Mouse (Mus musculus): ENCODE measurements around the gene Ccdc141.

DNA sequence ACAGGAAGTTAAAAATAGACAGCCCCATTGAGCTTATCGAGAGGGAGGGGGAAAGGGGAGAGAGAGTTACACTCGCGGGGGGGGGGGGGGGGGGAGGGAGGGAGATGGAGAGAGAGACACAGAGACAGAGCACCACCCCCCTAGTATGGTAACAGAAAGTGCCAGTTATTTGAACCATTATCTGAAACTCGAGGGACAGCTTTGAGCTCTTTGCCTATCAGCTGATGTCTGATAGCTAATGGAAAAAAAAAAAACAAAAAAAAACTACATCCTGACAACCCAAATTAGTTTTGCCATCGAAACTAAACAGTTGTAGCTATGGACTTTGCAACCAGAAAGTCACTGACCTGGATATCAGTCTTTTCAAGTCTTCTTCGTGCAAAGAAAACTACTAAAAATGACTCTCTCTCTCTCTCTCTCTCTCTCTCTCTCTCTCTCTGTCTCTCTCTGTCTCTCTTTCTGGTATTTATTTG, at the start of gene Ccdc141:
- TF ChIP-seq CTCF (IDR thresholded peaks at IDR 0.05; ENCODE audit: low read depth) (no peak), EP300 (IDR thresholded peaks at IDR 0.05; ENCODE audit: low read depth) (no peak)
